Mouse (Mus musculus): ENCODE measurements around the gene Sh2d1b2. TPM values are rescaled to one million over a fixed set of nuclear protein-coding genes. Genes with fewer than 3 reads are reported as not detected.

The Sh2d1b2 gene
- total RNA-seq, 4 experiments from 2014 or later = not detected

GRCm38 (mm10) chr1:170277016-170277415, 44.5 kb downstream of the Sh2d1b2 start, which contains the start of gene Sh2d1b1:
TSS of gene Sh2d1b1 (plus strand) at chr1:170277320.
- no peak for DNase-seq (ENCODE audit: low spot score in 2 of 2)

GRCm38 (mm10) chr1:170282415-170283129, 50.0 kb downstream of the Sh2d1b2 start:
- DNase-seq (ENCODE audit: low spot score in 2 of 2) = no peak

GRCm38 (mm10) chr1:170292239-170292951, 59.8 kb downstream of the Sh2d1b2 start:
- no peak for DNase-seq (ENCODE audit: low spot score in 2 of 2)

DNA sequence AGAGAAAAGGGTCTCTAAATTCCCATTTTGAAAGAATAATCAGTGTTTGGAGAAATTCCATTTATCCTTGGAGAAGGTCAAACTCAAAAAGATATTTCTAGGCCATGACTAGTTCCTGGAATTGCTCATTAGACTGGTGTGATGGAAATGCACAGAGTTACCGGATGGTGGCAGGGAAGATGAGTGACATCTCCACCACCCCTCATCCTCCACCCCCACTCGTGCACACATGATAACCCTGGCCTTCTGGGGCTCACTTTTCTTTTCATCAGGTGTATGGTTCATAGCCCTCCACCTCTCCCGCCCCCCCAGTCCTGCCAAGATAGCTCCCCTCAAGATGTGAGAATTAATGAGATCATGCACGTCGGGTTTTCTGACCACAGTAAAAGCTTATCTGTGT, 60.7 kb downstream of the Sh2d1b2 start:
- DNase-seq (ENCODE audit: low spot score in 2 of 2) = no peak

DNA sequence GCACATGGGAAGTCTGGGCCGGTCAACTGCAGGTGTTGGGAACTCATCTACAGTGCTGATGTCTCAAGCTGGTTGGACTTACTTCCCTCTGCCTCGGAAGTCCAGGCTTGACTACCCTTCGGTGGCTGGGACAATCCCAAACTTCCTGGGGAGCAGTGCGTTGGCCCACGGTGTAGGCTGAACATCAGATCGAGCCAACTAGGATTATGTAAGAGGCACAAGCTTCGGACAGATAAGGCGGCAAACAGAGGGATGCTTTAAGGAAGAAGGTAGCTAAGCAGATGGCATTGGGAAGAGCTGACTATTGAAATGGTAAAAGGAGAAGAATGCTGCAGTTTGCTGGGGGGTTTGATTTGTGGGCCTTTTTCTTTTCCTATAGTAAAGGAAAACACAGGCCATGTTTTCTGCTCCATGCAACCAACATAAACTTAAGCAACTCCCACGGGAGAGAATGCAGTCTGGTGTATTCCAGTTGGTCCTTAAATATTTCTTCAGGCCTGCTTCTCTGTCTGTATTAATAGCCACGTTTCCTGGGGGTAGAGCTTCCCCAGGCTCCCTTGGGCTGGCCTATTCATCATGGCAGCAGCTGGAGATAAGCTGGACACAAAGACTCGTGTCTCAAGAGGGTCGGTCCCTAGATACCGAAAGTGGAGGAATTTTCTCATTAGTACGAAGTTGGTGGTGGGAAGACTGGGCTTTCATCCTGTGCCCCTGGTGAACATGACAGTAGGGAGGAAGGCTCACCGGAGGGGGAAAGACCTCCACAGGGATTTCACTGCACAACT, 62.4 kb downstream of the Sh2d1b2 start:
- no peak for DNase-seq (ENCODE audit: low spot score in 2 of 2)

- DNase-seq (ENCODE audit: low spot score in 2 of 2) = no peak
Measured at GRCm38 (mm10) chr1:170299496-170299895, 66.9 kb downstream of the Sh2d1b2 start.

- no peak for DNase-seq (ENCODE audit: low spot score in 2 of 2)
Measured at GRCm38 (mm10) chr1:170301686-170302085, 69.1 kb downstream of the Sh2d1b2 start.

- no peak for DNase-seq (ENCODE audit: low spot score in 2 of 2)
Measured at GRCm38 (mm10) chr1:170302456-170302855, 69.9 kb downstream of the Sh2d1b2 start.

DNA sequence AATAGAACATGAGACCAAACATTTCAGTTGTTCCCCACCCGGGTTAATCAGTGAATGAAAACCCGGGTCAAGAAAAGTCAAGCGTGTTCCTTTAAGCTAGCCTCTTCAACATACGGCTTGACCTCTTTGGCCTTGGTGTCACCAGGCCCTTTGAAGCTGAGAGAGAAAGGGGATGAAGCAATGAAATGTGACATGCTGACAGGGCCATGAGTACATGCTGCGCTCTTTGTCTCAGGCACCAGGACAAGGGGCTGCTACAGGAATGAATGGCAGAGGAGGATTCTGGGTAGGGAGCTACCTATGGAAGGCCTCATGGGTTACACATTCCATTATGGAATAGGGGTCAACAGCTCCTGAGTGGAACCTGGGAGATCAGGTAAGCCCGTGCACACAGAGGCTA, 70.6 kb downstream of the Sh2d1b2 start:
- no peak for DNase-seq (ENCODE audit: low spot score in 2 of 2)

Other genes with a start within 250 kb of the Sh2d1b2 start
- 10 to 100 TPM; 10.7 to 20.9 (median 16.8) TPM for gene Ddr2, start 122.0 kb upstream of the Sh2d1b2 start, total RNA-seq (2022)
- gene Uap1, start 57.8 kb upstream of the Sh2d1b2 start, total RNA-seq (2022) = 10 to 100 TPM; 41.6 to 64.9 (median 48.9) TPM
- 10 to 100 TPM; 11.8 to 19.2 (median 13.3) TPM for gene Uhmk1, start 17.4 kb upstream of the Sh2d1b2 start, total RNA-seq (2022)
- gene Sh2d1b1, start 44.6 kb downstream of the Sh2d1b2 start, total RNA-seq (2022) = not detected
- gene Gm7694, start 73.6 kb downstream of the Sh2d1b2 start, total RNA-seq (2022) = under 1 TPM; 0.15 to 0.68 (median 0.39) TPM
- not detected for gene Spata46, start 76.1 kb downstream of the Sh2d1b2 start, total RNA-seq (2022)

Data from gastrocnemius, adult 8-10 months (tissue).